Mouse (Mus musculus): ENCODE measurements at regions not wholly inside any gene's neighbourhood (a gene's known extent, or its start where the extent isn't known, plus 50 kb on each side); places are given as distances from the start of the nearest gene placed in this dataset.

- DNase-seq, result no peak
Measured at GRCm38 (mm10) chr5:75248279-75248678, 96.2 kb downstream of the Pdgfra start.

DNA sequence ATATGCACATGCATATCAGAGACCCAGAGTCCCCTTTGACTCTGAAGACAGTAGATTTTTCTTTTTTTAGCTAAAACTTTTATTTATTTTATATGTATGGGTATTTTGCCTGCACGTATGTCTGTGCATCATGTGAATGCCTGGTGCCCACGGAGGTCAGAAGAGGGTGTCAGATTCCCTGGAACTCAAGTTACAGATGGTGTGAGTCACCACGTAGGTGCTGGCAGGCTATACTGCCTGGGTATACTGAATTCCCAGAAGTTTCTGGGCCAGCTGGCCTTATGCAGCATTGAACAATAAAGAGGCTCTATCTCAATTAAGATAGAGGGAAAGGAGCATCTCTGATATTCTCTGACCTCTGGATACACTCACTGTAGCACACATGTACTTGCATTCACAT lies 97.6 kb downstream of the Pdgfra start:
- DNase-seq, result no peak

DNA sequence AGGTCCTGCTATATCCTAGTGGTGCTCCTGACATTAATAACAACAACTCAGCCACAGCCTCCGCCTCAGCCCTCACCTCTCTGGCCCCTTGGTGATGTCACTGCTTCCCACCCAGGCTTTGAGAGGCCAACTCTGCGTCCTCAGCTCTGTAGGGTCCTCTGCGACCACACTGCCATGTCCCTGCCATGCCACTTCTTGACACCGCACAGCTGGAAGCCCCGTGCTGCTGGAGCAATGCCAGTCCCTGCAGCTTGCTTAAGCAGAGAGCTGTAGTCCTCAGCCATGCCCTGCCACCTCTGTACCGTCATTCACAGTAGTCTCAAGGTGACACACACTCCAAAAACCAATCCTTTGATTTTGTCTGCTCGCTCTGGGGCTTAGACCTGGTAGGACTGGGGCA lies 101.3 kb downstream of the Pdgfra start:
- DNase-seq, result no peak

DNA sequence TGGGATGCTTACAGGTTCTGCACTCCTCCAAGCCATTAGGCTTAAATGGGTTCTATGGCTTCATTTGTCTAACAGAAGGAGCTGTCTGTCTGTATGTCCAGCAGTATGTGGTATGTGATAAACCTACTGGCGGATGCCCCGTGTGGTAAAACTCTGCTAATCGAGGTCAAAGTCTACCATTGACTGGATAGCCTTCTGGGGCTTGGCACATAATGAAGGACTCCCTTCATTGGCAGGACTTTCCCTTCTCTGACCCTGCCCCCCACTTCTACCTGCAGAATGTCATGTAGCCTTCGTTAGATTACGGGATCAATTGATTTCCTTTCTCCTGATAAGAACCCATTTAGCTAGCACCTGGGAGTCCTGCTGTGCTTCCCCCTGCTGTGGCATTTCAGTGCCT lies 101.7 kb downstream of the Pdgfra start:
- DNase-seq, result no peak

GRCm38 (mm10) chr5:75256186-75256585 lies 104.1 kb downstream of the Pdgfra start:
- no peak for DNase-seq

GRCm38 (mm10) chr5:75257067-75257466 lies 105.0 kb downstream of the Pdgfra start:
- DNase-seq, result peak; percentile 9

GRCm38 (mm10) chr5:75260247-75260646 lies 108.2 kb downstream of the Pdgfra start:
- DNase-seq, result no peak

GRCm38 (mm10) chr5:75266111-75266676 lies 114.1 kb downstream of the Pdgfra start:
- DNase-seq, result no peak

GRCm38 (mm10) chr5:75266871-75267270 lies 114.8 kb downstream of the Pdgfra start:
- DNase-seq, result no peak

DNA sequence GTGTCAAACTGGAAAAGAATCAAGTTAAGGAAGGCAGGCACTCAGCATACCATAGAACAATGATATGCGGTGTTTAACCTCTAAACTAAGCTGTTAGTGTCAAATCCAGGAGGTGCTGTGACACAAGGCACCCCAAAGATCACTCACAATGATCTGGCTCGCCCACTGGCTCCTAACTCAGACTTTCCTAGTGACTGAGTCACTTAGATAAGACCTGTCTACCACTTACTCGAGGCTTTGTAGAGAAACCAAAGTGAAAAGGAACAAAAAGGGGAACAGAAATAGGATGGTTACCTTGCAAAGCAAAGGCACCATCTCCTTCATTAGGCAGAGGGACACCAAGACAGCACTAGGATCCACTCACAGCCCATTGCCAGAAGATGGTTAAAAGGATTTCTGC lies 115.7 kb downstream of the Pdgfra start:
- no peak for DNase-seq

DNA sequence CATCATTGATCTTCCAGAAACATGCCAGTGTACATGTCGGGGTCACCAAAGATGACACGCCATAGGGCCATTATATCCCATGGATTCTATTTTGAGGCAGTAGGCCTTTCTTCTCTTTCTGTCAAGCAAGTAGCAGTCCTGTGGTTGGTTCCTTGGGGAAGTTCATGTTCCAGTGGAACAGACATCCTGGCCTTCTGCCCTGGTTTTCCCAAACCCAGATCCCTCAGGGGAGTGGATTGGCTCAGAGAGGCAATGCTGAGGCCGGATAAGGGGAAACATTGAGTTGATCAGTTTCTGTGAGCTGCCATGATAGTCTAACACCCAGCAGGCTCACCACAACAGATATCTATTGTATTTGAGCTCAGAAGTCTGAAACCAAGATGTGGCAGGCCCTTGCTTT lies 125.9 kb downstream of the Pdgfra start:
- DNase-seq, result no peak

DNA sequence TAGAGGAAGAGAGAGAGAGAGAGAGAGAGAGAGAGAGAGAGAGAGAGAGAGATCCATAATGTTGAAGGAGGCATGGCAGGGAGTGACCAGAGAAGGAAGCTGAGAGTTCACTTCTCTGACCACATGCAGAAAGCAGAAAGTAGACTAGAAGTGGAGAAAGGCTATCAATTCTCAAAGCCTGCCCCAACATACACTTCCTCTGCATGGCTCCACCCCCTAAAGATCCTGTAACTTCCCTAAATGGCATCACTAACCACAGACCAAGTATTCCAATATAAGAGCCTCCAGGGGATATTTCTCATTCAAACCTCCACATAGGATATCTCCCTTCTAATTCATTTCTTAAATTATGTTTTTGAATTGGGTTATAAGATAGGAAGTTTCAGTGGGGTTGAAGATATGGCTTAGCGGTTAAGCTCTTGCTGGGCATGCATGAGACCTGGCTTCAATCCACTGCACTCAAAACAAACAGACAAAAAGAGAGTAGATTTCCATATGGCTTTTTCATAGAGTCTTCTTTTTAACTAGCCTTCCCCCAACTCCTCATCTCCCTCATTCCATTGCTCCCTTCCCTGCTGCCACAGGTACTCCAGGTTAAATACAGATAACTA lies 127.6 kb downstream of the Pdgfra start:
- no peak for DNase-seq

GRCm38 (mm10) chr5:75280698-75281097 lies 128.6 kb downstream of the Pdgfra start:
- no peak for DNase-seq

DNA sequence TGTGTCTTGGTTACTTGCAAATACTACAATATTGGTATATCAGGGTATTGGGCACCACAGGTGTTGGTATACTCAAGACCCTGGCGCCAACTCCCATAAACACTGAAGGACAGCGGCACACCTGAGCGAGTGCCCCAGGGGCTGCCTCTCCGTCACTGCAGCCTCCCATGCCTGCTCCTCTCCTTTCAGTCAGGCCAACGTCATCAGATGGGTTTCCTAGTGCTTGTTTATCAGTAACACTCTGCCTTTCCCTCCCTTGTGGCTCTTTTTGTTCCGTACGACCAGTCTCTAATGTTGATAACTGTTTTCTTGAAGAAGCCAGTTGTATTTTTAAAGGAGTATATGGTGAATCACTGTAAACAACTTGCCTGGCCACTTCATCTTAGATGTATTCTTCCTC lies 129.4 kb downstream of the Pdgfra start:
- no peak for DNase-seq

GRCm38 (mm10) chr5:75282617-75283016 lies 130.5 kb downstream of the Pdgfra start:
- DNase-seq, result no peak

DNA sequence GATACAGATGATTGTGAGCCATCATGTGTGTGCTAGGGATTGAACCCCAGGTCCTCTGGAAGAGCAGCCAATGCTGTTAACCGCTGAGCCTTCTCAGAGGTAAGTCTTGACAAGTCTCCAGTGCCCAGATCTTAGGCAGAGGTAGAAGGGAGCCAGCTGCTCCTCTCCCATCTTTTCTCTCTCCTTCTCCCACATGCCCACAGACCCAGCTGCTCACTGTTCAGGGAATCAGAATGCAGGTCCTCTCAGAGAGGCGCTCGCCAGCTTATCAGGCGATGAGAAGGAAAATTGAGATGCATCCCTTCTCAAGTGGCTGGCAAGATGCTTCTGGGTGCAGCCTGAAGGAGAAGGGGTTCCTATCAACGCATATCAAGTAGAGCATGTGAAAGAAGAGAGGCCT lies 131.7 kb downstream of the Pdgfra start:
- no peak for DNase-seq

GRCm38 (mm10) chr5:75285950-75286349 lies 133.9 kb downstream of the Pdgfra start:
- DNase-seq, result no peak

DNA sequence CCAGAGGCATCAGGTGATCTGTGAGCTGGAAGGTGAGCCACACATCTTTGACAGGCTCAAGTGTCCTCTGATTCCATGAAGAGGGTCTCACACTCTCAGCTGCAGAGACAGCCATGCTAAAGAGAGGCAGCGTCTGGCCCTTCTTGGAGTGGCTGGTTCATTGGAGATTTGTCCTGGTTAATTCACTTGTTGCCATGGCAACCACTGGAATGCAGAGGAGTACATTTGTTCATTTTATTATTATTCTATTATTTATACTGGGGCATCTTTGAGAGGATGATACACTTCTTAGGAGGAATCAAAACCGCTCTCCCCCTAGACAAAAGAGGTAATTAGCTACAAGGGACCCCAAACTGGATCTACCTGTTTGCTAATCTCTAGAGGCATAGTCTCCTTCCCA lies 143.6 kb downstream of the Pdgfra start:
- no peak for DNase-seq

DNA sequence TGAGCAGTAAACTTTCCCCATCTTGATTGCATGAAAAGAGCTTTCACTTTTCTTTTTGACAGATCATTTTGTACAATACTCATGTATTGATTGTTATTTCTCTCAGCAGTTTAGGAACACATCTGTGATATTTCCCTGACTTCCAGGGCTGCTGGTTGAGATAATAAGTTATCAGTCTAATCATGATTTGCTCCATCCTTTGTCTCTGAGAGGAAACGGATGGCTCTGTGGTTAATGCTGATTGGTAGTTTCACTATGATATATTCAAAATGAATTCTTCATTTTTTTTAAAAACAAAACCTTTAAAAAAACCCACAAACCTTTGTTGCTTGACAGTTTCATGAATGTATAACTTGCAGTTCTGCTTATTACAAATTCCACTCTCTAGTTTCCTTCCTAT lies 160.8 kb downstream of the Pdgfra start:
- DNase-seq, result no peak

- peak; percentile 11 for DNase-seq
Measured at GRCm38 (mm10) chr5:75315956-75316355, 163.9 kb downstream of the Pdgfra start.

DNA sequence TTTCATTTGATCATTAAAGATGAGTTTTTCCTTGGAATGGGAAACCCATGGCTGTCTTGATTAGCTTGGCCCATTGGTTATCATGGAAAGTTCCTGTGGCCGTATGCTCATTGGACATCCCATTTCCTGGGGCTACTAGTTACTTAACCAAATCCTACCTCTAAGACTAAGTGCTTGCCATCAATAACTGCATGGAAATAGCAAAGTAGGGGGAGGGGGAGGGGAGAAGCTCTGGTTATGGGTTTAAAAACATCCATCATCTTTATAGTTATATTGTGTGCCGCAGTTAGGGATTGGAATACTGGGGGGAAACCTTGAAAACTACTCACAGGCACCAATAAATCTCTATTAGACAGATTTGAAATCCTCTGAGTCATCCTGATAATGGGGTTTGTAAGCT lies 168.4 kb downstream of the Pdgfra start:
- peak; percentile 22 for DNase-seq

DNA sequence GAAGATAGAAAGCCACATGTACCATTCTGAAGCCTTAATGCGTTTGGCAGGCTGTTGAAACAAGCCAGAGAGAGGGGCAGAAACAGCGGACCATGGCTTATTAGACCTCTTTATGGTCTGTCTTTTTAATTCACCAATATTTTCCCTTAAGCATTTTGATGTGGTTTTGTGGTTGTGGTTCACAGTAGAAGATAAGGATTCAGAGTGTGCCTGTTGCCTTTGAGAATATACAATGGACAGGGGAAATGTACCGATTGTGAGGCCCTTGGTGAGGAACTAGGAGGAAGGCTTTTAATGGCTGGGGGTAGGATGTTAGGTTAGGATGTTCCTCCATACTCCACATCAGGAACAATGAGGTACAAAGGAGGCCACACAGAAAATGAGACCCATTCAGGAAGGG lies 182.0 kb downstream of the Pdgfra start:
- DNase-seq, result no peak

DNA sequence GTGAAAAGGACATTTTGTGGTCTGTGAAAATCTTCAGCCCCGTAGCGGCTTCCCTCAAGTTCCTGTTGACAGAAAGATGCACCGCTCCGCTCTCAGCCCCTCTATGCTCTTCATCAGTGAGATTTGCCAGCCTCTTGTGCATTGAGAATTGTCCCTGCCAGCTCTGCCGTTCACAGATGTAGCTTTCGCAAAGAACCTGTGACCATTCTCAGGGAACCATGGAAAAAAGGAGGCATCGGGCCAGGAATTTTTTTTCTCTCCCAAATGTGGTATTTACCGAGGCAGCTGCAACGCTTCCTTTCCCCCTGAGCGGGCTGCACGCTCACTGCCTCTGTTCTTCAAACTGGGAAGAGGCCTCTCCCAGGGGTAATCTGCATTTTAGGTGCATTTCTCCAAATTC lies 184.4 kb downstream of the Pdgfra start:
- no peak for DNase-seq

DNA sequence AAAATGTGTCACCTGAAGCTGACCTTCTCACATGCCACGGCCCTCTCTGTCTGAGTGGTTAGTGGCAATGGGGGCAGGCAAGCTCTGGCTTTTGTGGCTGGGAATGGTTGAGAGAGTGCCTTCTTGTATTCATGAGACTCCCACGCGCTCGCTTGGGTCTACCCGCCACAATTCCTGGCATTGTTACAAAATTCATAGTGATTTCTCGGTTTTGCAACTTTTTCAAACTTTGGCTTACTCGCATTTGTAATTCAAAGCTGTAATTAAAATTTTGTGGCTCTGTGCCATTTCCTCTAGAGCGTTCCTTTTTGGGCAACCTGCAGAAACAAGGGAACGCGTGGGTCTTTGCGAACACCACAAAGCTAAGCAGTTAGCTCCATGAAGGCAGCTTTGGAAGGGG lies 186.3 kb downstream of the Pdgfra start:
- no peak for DNase-seq

GRCm38 (mm10) chr5:75342599-75342998 lies 190.5 kb downstream of the Pdgfra start:
- DNase-seq, result no peak
